Mouse (Mus musculus): ENCODE data around the gene Gm3411. TPM values are rescaled to one million over a fixed set of nuclear protein-coding genes. Genes with fewer than 3 reads are reported as not detected.
"Not testable (repeated sequence)": the region's sequence is repeated elsewhere in the genome, so short reads cannot be mapped to it uniquely, and the experiment has no call there.

Gene Gm3411
- 1.9 and 2.2 TPM in 2 replicates for polyA plus RNA-seq (2016; fragmentation: Nextera tagmentation; extraction: Ambion mirVana)

DNA sequence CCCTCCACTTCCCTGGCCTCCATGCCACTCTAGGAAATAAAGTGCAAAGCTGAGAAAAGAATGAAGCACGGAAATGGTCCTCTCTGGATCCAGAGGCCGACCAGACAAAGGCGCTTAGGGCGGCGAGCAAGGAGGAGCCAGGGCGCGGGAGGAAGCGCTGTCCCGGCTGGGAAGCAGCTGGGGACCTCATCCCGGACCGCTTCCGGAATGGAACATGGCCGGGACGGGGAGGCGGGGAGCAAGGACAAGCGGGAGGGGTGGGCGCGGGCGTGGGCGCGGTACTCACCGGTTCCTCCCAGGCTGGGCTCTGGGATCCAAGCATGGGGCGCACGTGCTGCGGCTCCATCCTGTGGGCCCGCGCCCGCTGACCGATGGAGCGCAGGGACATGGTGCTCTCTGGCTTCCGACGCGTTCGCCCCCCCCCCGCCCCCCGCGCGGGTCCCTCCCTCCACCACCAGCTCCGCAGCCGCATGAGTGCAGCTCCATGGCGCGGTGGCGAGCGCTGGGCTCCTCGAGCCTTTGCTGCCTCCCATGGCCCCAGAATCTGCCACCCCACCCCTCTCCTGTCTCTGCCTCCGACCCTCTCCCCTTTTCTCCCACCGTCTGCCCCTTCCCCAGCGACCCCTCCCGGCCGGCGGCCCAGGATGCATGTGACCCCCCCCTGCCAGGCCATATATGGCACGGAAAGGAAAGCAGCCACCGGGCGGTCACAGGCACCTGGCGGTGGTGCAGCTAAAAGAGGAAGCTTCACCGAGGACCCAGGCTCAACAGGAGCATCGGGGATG, at the start of gene Gm3411:
Gene Gm3411 (minus strand): TSS at position 320 of the 785 bp plus-strand sequence.
- DNase-seq (ENCODE audit: low spot score) = peak; percentile 73
- not testable (repeated sequence) for H3K4me1 ChIP-seq; H3K27me3 ChIP-seq (replicated peaks; ENCODE audit: low read depth, poor library complexity, severe bottlenecking); H3K36me3 ChIP-seq (replicated peaks); H3K9me3 ChIP-seq
- Histone ChIP-seq H3K4me3 (peak within 1 kb of the TSS; percentile 62), H3K27ac (replicated peaks) (peak within 1 kb of the TSS; percentile 85)
- WGBS = 2% methylated on average over 56 of the region's 57 CpGs

- not testable (repeated sequence) for DNase-seq (ENCODE audit: low spot score); H3K9me3 ChIP-seq; H3K27me3 ChIP-seq (replicated peaks; ENCODE audit: low read depth, poor library complexity, severe bottlenecking); H3K27ac ChIP-seq (replicated peaks); H3K4me1 ChIP-seq; H3K36me3 ChIP-seq (replicated peaks); H3K4me3 ChIP-seq
- WGBS = 80% methylated on average over 2 of the region's 2 CpGs
These were observed 17.7 kb upstream of the Gm3411 start, which contains the start of gene Gm21103 for GRCm38 (mm10) chr14:6304743-6305142. Gm21103 (minus strand) TSS chr14:6304843.

DNA sequence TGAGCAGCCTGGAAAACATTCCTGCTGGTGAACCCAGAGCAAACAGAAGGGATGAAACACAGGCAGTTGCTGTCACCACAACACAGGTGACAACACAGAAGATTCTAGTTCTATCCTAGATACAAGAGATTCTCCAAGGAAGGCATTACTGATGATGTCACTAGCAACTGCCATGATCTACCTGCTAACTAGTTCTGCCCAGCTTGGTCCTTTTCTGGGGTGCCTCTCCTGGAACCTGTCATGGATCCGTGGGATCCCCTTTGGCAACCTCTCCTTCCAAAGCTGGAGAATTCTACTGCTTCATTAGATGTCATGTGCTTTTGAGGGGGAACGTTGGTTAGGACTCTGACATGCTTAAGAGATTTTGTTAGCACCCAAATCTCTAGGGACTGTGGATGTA, 67.9 kb downstream of the Gm3411 start, which contains the start of gene Gm21560:
Gene Gm21560 (minus strand): TSS at position 101 of the 400 bp plus-strand sequence.
- not testable (repeated sequence) for H3K27ac ChIP-seq (replicated peaks); DNase-seq (ENCODE audit: low spot score); H3K4me1 ChIP-seq; H3K36me3 ChIP-seq (replicated peaks); H3K4me3 ChIP-seq; H3K27me3 ChIP-seq (replicated peaks; ENCODE audit: low read depth, poor library complexity, severe bottlenecking); H3K9me3 ChIP-seq
- WGBS = 73% methylated on average over 2 of the region's 2 CpGs

Other genes with a start within 250 kb of the Gm3411 start
- gene Gm6337, start 229.0 kb downstream of the Gm3411 start, polyA plus RNA-seq (2016; fragmentation: Nextera tagmentation; extraction: Ambion mirVana) = not detected in 2 replicates
- 0.87 and 1.3 TPM in 2 replicates for gene Gm8206, start 193.3 kb downstream of the Gm3411 start, polyA plus RNA-seq (2016; fragmentation: Nextera tagmentation; extraction: Ambion mirVana)
- 2.9 and 3.1 TPM in 2 replicates for gene Gm3468, start 178.6 kb downstream of the Gm3411 start, polyA plus RNA-seq (2016; fragmentation: Nextera tagmentation; extraction: Ambion mirVana)
- gene Gm3476, start 161.4 kb downstream of the Gm3411 start, polyA plus RNA-seq (2016; fragmentation: Nextera tagmentation; extraction: Ambion mirVana) = not detected in 2 replicates
- not detected in 2 replicates for gene Gm21560, start 68.0 kb downstream of the Gm3411 start, polyA plus RNA-seq (2016; fragmentation: Nextera tagmentation; extraction: Ambion mirVana)
- not detected in 2 replicates for gene Gm21103, start 17.6 kb upstream of the Gm3411 start, polyA plus RNA-seq (2016; fragmentation: Nextera tagmentation; extraction: Ambion mirVana)
- gene Gm3618, start 56.4 kb upstream of the Gm3411 start, polyA plus RNA-seq (2016; fragmentation: Nextera tagmentation; extraction: Ambion mirVana) = not detected in 2 replicates
- not detected in 2 replicates for gene Gm16440, start 103.1 kb upstream of the Gm3411 start, polyA plus RNA-seq (2016; fragmentation: Nextera tagmentation; extraction: Ambion mirVana)
- gene Gm3591, start 125.2 kb upstream of the Gm3411 start, polyA plus RNA-seq (2016; fragmentation: Nextera tagmentation; extraction: Ambion mirVana) = 1.8 and 2.1 TPM in 2 replicates
- gene Gm3594, start 157.4 kb upstream of the Gm3411 start, polyA plus RNA-seq (2016; fragmentation: Nextera tagmentation; extraction: Ambion mirVana) = not detected in 2 replicates

Data from embryonic facial prominence, embryonic 10.5 days (tissue).